Comparison of ENCODE assay signal across 17 mouse cellular contexts in genomic region chr7:135722011-135722838, GRCm38 (mm10). TPM values are rescaled to one million over a fixed set of nuclear protein-coding genes. Genes with fewer than 3 reads are reported as not detected.
DNase-seq lines count a peak whose midpoint lies in the region; ATAC-seq and TF ChIP-seq lines count a peak whose summit lies in the region.
"Had no signal": no experiment of that assay in that cellular context is flagged by ENCODE, and none has a peak within 500 bp of the region (broad histone marks: within the 10 kb centered on the region; RNA-seq: fewer than 3 reads in every experiment).

No protein-coding gene starts in this region.

- in situ Hi-C loops in CH12.LX (cut with MboI; ENCODE audit: low pct_ligation_motif_present, low pct_unique_long_range_greater_than_20kb, low sequenced_read_pairs), result no loop called here

- TF ChIP-seq POLR2A in CH12.LX (IDR thresholded peaks at IDR 0.05; ENCODE audit: low read depth, low read length) (no peak), MEL (IDR thresholded peaks at IDR 0.05; ENCODE audit: control insufficient read depth in 1 of 2, insufficient read depth in 1 of 2, low read depth in 1 of 2, low read length in 2 of 2, poor library complexity in 1 of 2) (no peak)

- H3K9ac ChIP-seq in hindbrain, embryonic 16.5 days (ENCODE audit: low read depth, low read length), result no peak overlapping the region
- H3K9ac ChIP-seq in CH12.LX (ENCODE audit: insufficient read depth, low read depth) (no peak overlapping the region; the same call in 1 of the 2 replicates), MEL (ENCODE audit: control insufficient read depth, low read depth, low read length, poor library complexity, severe bottlenecking) (peak overlapping the region; percentile 82)
- H3K9ac ChIP-seq: forebrain, embryonic 15.5 days; hindbrain, embryonic 15.5 days; limb, embryonic 13.5 days had no signal

- no peaks in the 10 kb centered on the region for H3K79me2 ChIP-seq in CH12.LX (replicated peaks; ENCODE audit: control insufficient read depth, extremely low read depth, insufficient read depth, poor library complexity, severe bottlenecking)
- no peaks in the 10 kb centered on the region; the same call in none of the 2 replicates for H3K79me2 ChIP-seq in MEL (ENCODE audit: control insufficient read depth, insufficient read depth, low read length, poor library complexity)

- ATAC-seq in hindbrain, embryonic 16.5 days, result no peak
- ATAC-seq: forebrain, embryonic 15.5 days had no signal

- H3K36me3 ChIP-seq in hindbrain, embryonic 10.5 days, result no peaks in the 10 kb centered on the region
- H3K36me3 ChIP-seq in hindbrain, embryonic 16.5 days (ENCODE audit: control insufficient read depth, insufficient read depth, low read length), result no peaks in the 10 kb centered on the region
- no peaks in the 10 kb centered on the region for H3K36me3 ChIP-seq in CH12.LX (replicated peaks in 1 of 2; ENCODE audit: control insufficient read depth in 1 of 2, insufficient read depth in 1 of 2, low read length in 1 of 2)
- peaks cover 0 to 16% of the 10 kb centered on the region in 2 experiments; a peak in 2 of 4 replicates for H3K36me3 ChIP-seq in MEL (ENCODE audit: control insufficient read depth in 1 of 2, insufficient read depth in 2 of 2, low read length in 2 of 2)
- H3K36me3 ChIP-seq: forebrain, embryonic 15.5 days; hindbrain, embryonic 15.5 days; limb, embryonic 13.5 days had no signal

- TF ChIP-seq EP300 in CH12.LX (IDR thresholded peaks at IDR 0.05; ENCODE audit: low read length) (no peak), MEL (IDR thresholded peaks at IDR 0.05; ENCODE audit: low read depth in 1 of 2, low read length in 2 of 2) (no peak)

- peaks cover 2% of the 10 kb centered on the region for H3K4me1 ChIP-seq in hindbrain, embryonic 10.5 days (replicated peaks)
- H3K4me1 ChIP-seq in hindbrain, embryonic 16.5 days (ENCODE audit: control insufficient read depth, insufficient read depth, low read depth, low read length), result no peaks in the 10 kb centered on the region
- H3K4me1 ChIP-seq in CH12.LX (ENCODE audit: control insufficient read depth in 1 of 2, insufficient read depth in 2 of 2) (peaks cover 5 to 32% of the 10 kb centered on the region in 2 experiments), MEL (ENCODE audit: control insufficient read depth in 1 of 2, insufficient read depth in 2 of 2, low read length in 2 of 2) (peaks cover 10 to 12% of the 10 kb centered on the region in 2 experiments)
- H3K4me1 ChIP-seq: forebrain, embryonic 15.5 days; hindbrain, embryonic 15.5 days had no signal

- H3K9me3 ChIP-seq in hindbrain, embryonic 10.5 days, result no peaks in the 10 kb centered on the region
- H3K9me3 ChIP-seq in hindbrain, embryonic 16.5 days (ENCODE audit: control insufficient read depth, low read length), result no peaks in the 10 kb centered on the region
- H3K9me3 ChIP-seq in CH12.LX (replicated peaks; ENCODE audit: low read length), result no peaks in the 10 kb centered on the region
- no peaks in the 10 kb centered on the region for H3K9me3 ChIP-seq in MEL (replicated peaks; ENCODE audit: insufficient read depth, low read length)
- H3K9me3 ChIP-seq: forebrain, embryonic 15.5 days; hindbrain, embryonic 15.5 days; limb, embryonic 13.5 days had no signal

- H3K27me3 ChIP-seq in hindbrain, embryonic 10.5 days (ENCODE audit: insufficient read depth, poor library complexity, severe bottlenecking), result no peaks in the 10 kb centered on the region
- H3K27me3 ChIP-seq in hindbrain, embryonic 16.5 days (replicated peaks; ENCODE audit: control insufficient read depth, insufficient read depth, low read length), result no peaks in the 10 kb centered on the region
- H3K27me3 ChIP-seq in CH12.LX (replicated peaks), result peaks cover 5% of the 10 kb centered on the region
- H3K27me3 ChIP-seq in MEL (ENCODE audit: control insufficient read depth in 1 of 2, insufficient read depth in 2 of 2, low read length in 2 of 2), result no peaks in the 10 kb centered on the region
- H3K27me3 ChIP-seq: forebrain, embryonic 15.5 days; hindbrain, embryonic 15.5 days; limb, embryonic 13.5 days had no signal

- TF ChIP-seq RAD21 in CH12.LX (IDR thresholded peaks at IDR 0.05; ENCODE audit: low read depth, low read length), result no peak
- TF ChIP-seq RAD21 in MEL (IDR thresholded peaks at IDR 0.05; ENCODE audit: low read depth, low read length), result no peak

- H3K27ac ChIP-seq in hindbrain, embryonic 10.5 days, result peak overlapping the region; percentile 53; the same call in 1 of the 2 replicates
- no peak overlapping the region for H3K27ac ChIP-seq in hindbrain, embryonic 16.5 days (ENCODE audit: low read depth, low read length)
- H3K27ac ChIP-seq in CH12.LX (ENCODE audit: insufficient read depth, low read depth), result no peak overlapping the region
- peak overlapping the region; percentile 92 for H3K27ac ChIP-seq in MEL (ENCODE audit: control insufficient read depth, low read depth, low read length)
- H3K27ac ChIP-seq: forebrain, embryonic 15.5 days; hindbrain, embryonic 15.5 days; kidney, postnatal 0 days; limb, embryonic 13.5 days had no signal

- H3K4me2 ChIP-seq in hindbrain, embryonic 16.5 days (ENCODE audit: low read length), result no peak overlapping the region
- peak overlapping the region; percentile 84; the same call in 1 of the 2 replicates for H3K4me2 ChIP-seq in CH12.LX (ENCODE audit: insufficient read depth, low read depth, poor library complexity, severe bottlenecking)
- H3K4me2 ChIP-seq: forebrain, embryonic 15.5 days; hindbrain, embryonic 15.5 days; limb, embryonic 13.5 days had no signal

- dilution Hi-C loops in CH12.LX (cut with MboI; ENCODE audit: extremely low pct_ligation_motif_present, extremely low pct_unique_long_range_greater_than_20kb, low sequenced_read_pairs), result no loop called here

- DNase-seq in hindbrain, embryonic 10.5 days (ENCODE audit: low spot score), result no peak
- DNase-seq in CH12.LX (ENCODE audit: extremely low read depth) (no peak), MEL (ENCODE audit: low read depth, low spot score) (peak; percentile 58), liver (peak; percentile 66)
- DNase-seq in right cerebral cortex, adult 18-20 months, result no peak
- no peak for DNase-seq in adrenal gland, adult 8-10 months
- no peak for DNase-seq in yolk sac, embryonic 10.5 days (ENCODE audit: low spot score)
- DNase-seq: adrenal gland, postnatal 36 days; cerebellum, adult 11-12 months; gastrocnemius, postnatal 36 days; retina, postnatal 1 day had no signal

- 86% methylated on average over 6 of the region's 6 CpGs for WGBS in hindbrain, embryonic 10.5 days
- WGBS in hindbrain, embryonic 16.5 days, result 75% methylated on average over 6 of the region's 6 CpGs

- no peak overlapping the region for H3K4me3 ChIP-seq in hindbrain, embryonic 10.5 days
- H3K4me3 ChIP-seq in hindbrain, embryonic 16.5 days (ENCODE audit: low read length), result no peak overlapping the region
- H3K4me3 ChIP-seq in CH12.LX (replicated peaks in 1 of 3; ENCODE audit: low read depth in 2 of 3, low read length in 2 of 3, poor library complexity in 1 of 3) (no peak overlapping the region), MEL (ENCODE audit: control insufficient read depth in 1 of 2, insufficient read depth in 1 of 2, low read depth in 2 of 2, low read length in 2 of 2) (peak overlapping the region; percentile 48 to 59)
- H3K4me3 ChIP-seq: forebrain, embryonic 15.5 days; hindbrain, embryonic 15.5 days; limb, embryonic 13.5 days; myocyte had no signal

- TF ChIP-seq CTCF in CH12.LX (conservative IDR thresholded peaks at IDR 0.05 in 1 of 2, IDR thresholded peaks at IDR 0.05 in 1 of 2; ENCODE audit: low read depth in 2 of 2, low read length in 2 of 2) (no peak), MEL (IDR thresholded peaks at IDR 0.05 in 2 of 3, conservative IDR thresholded peaks at IDR 0.05 in 1 of 3; ENCODE audit: control insufficient read depth in 1 of 3, insufficient read depth in 1 of 3, low read depth in 2 of 3, low read length in 3 of 3, poor library complexity in 1 of 3, severe bottlenecking in 1 of 3) (no peak)

TF ChIP-seq in CH12.LX, 34 proteins besides CTCF, POLR2A, EP300 and RAD21 (continues in another document):
- TF ChIP-seq USF1 (IDR thresholded peaks at IDR 0.05; ENCODE audit: low read depth, low read length) (no peak), ETS1 (conservative IDR thresholded peaks at IDR 0.05; ENCODE audit: low read depth, low read length) (no peak), BHLHE40 (IDR thresholded peaks at IDR 0.05; ENCODE audit: low read depth, low read length) (no peak), MYC (IDR thresholded peaks at IDR 0.05; ENCODE audit: low read depth, low read length) (no peak), POLR2AphosphoS2 (IDR thresholded peaks at IDR 0.05; ENCODE audit: low read depth, low read length) (no peak), ZC3H11A (IDR thresholded peaks at IDR 0.05; ENCODE audit: low read depth, low read length) (no peak), ELF1 (IDR thresholded peaks at IDR 0.05; ENCODE audit: low read depth, low read length) (no peak), TCF12 (IDR thresholded peaks at IDR 0.05; ENCODE audit: low read depth, low read length) (no peak), TBP (conservative IDR thresholded peaks at IDR 0.05; ENCODE audit: low read depth, low read length) (no peak), ZNF384 (IDR thresholded peaks at IDR 0.05; ENCODE audit: low read depth, low read length) (no peak)

TF ChIP-seq in MEL, 35 proteins besides CTCF, POLR2A, EP300 and RAD21:
- TF ChIP-seq JUND (IDR thresholded peaks at IDR 0.05; ENCODE audit: low read depth, low read length), result peak; percentile 91
- TF ChIP-seq MYB (IDR thresholded peaks at IDR 0.05; ENCODE audit: low read depth, low read length), result no peak
- peak; percentile 5; the same call in 1 of the 2 replicates for TF ChIP-seq E2F4 (IDR thresholded peaks at IDR 0.05; ENCODE audit: borderline replicate concordance, low read depth, low read length)

RNA-seq across cellular contexts. Expression of gene Mki67, which starts 6.1 kb away (rescaled TPM):
- 27.3 and 46.1 TPM in 2 replicates for polyA plus RNA-seq in hindbrain, embryonic 10.5 days (2016; fragmentation: Nextera tagmentation; extraction: Ambion mirVana)
- polyA plus RNA-seq in hindbrain, embryonic 16.5 days (2015; fragmentation: Nextera tagmentation; extraction: Ambion mirVana), result 5.6 and 6.4 TPM in 2 replicates
- total RNA-seq in CH12.LX (2012; rRNA removed) (73.1 and 86.7 TPM in 2 replicates), CH12.LX (2014; rRNA removed) (57.0 and 57.8 TPM in 2 replicates), MEL (2012; rRNA removed) (88.6 and 132 TPM in 2 replicates)
- polyA plus RNA-seq in CH12.LX (2012; ENCODE audit: insufficient read length, low read depth) (98.5 and 102 TPM in 2 replicates), MEL (2012; ENCODE audit: insufficient read depth in 1 of 2, insufficient read length in 2 of 2, low read depth in 1 of 2, low replicate concordance in 2 of 2, missing spikeins in 1 of 2) (100 to 1,000 TPM; 271 to 401 TPM)
- total RNA-seq in adrenal gland, adult 8-10 months (2022), result 1 to 10 TPM; 2.0 to 4.2 (median 3.2) TPM

Comparison
In these comparisons a context has a peak if more than half of its experiments do, and no peak if none do; other contexts are left out.
1. H3K27ac ChIP-seq: peak in hindbrain, embryonic 10.5 days (single experiment) and MEL (single experiment); none in hindbrain, embryonic 16.5 days (single experiment) and CH12.LX (single experiment).
2. DNase-seq: peak in MEL (single experiment) and liver (single experiment); none in hindbrain, embryonic 10.5 days (single experiment), CH12.LX (single experiment), right cerebral cortex, adult 18-20 months (single experiment), adrenal gland, adult 8-10 months (single experiment) and yolk sac, embryonic 10.5 days (single experiment).
3. H3K4me3 ChIP-seq: peak in MEL (2 of 2); none in hindbrain, embryonic 10.5 days (single experiment), hindbrain, embryonic 16.5 days (single experiment) and CH12.LX (0 of 3).